Mouse (Mus musculus) hindbrain, embryonic 14.5 days (tissue): ENCODE data around the gene Svs1. TPM values are rescaled to one million over a fixed set of nuclear protein-coding genes. Genes with fewer than 3 reads are reported as not detected.

Experiments
- ATAC-seq: fragments of 200-750 bp; cut with Nextera tagmentation; 2 replicates; pipeline ENCODE4 v1.8.0; 2017; ENCODE audit warnings: moderate number of reproducible peaks, mild to moderate bottlenecking, moderate TSS enrichment, moderate library complexity; ENCODE audit not compliant: low FRiP score
- DNase-seq: peaks from one replicate; pipeline ENCODE4 v3.0.0-alpha.2; 2015; ENCODE audit warnings: low spot score
- H3K27ac ChIP-seq: fragments of 300-500 bp; sonication (generic); 2 replicates; pipeline ENCODE4 v1.5.1; 2014; ENCODE audit warnings: mild to moderate bottlenecking, moderate library complexity
- H3K27me3 ChIP-seq: fragments of 300-500 bp; sonication (generic); 2 replicates; pipeline ENCODE4 v1.6.1; 2014; ENCODE audit warnings: mild to moderate bottlenecking, low read length, mixed read lengths; ENCODE audit not compliant: control insufficient read depth, insufficient read depth
- H3K36me3 ChIP-seq: fragments of 300-500 bp; sonication (generic); replicated peaks from 2 replicates; pipeline ENCODE4 v1.6.1; 2014; ENCODE audit not compliant: control insufficient read depth, insufficient read depth
- H3K4me1 ChIP-seq: fragments of 300-500 bp; sonication (generic); replicated peaks from 2 replicates; pipeline ENCODE4 v1.6.1; 2014; ENCODE audit warnings: antibody characterized with exemption, low read length, mixed read lengths; ENCODE audit not compliant: control insufficient read depth, insufficient read depth
- H3K4me2 ChIP-seq: fragments of 300-500 bp; sonication (generic); replicated peaks from 2 replicates; pipeline ENCODE4 v1.6.1; 2014; ENCODE audit warnings: mild to moderate bottlenecking, moderate library complexity
- H3K4me3 ChIP-seq: fragments of 300-500 bp; sonication (generic); replicated peaks from 2 replicates; pipeline ENCODE4 v1.5.1; 2014; ENCODE audit warnings: mild to moderate bottlenecking, low read length
- H3K9ac ChIP-seq: fragments of 300-500 bp; sonication (generic); 2 replicates; pipeline ENCODE4 v1.6.1; 2014
- H3K9me3 ChIP-seq: fragments of 300-500 bp; sonication (generic); 2 replicates; pipeline ENCODE4 v1.6.1; 2016; ENCODE audit warnings: low read length; ENCODE audit not compliant: control insufficient read depth
- WGBS: fragments of 180-500 bp; shearing (Covaris S2); extraction: QIAGEN DNeasy Blood & Tissue Kit; methylation state at CpG from one replicate; pipeline ENCODE4 v1.1.7; 2014; 5-methylcytosine and 5-hydroxymethylcytosine counted together
- polyA plus RNA-seq: library from polyadenylated mRNA; unstranded; fragments of >200 nt; fragmentation: Nextera tagmentation; extraction: Ambion mirVana; gene quantifications from 2 replicates; pipeline ENCODE4 v1.2.1, GENCODE M21; 2014

Gene Svs1
- polyA plus RNA-seq, 1 experiment from 2014 or later = not detected

DNA sequence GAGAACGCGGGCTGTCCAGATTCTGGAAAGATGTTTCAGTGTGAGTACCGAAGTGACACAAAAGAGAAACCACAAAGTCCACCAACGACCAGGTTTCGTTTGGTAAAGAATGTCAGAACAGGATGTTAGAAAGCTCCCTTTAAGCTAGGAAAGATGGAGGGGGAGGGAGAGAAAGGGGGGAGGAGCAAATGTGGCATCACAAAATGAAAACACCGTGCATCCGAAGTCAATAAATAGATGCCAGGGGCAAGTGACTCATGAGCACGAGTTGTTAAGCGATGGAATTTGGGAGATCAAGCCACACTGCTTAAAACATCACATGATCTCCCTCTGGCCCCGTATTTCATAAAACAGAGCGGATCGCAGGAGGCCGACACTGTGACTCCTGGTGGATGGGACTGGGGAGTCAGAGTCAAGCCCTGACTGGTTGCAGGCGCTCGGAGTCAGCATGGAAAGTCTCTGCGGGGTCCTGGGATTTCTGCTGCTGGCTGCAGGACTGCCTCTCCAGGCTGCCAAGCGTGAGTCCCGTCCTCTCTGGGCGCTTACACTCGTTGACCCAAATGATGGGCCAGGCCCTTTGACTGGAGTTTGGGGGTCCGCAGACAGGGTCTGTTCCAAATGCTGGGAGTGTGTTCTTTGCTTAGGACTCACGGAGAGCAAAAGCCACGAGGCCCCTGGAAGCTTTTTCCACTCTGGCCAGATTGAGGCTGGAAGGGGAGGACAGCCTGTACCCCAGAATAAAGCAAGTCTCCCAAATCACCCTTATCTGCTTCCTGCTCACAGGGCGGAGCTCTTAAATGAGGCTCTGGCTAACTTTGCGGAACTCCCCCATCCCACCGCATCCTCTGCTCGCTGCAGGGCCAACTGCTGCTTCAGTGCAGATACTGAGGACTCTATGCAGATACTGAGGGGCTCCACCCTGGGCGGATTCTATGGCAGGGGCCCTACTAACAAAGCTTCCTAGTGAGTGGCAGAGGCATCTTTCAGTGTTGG lies 49.9 kb downstream of the Svs1 start, which contains the start of gene Gpnmb:
Gene Gpnmb (plus strand): TSS at position 272 of the 993 bp plus-strand sequence.
- no peak within 1 kb of the TSS for H3K4me3 ChIP-seq
- H3K4me1 ChIP-seq = no peaks in the 10 kb centered on the region
- no peaks in the 10 kb centered on the region for H3K27me3 ChIP-seq
- 45% methylated on average over 28 of the region's 28 CpGs for WGBS
- no peak within 1 kb of the TSS for H3K9ac ChIP-seq
- DNase-seq = no peak
- no peaks in the 10 kb centered on the region for H3K9me3 ChIP-seq
- H3K27ac ChIP-seq = no peak within 1 kb of the TSS
- no peak for ATAC-seq
- no peaks in the 10 kb centered on the region for H3K36me3 ChIP-seq
- peak within 1 kb of the TSS; percentile 9; the same call in 1 of the 2 replicates for H3K4me2 ChIP-seq

DNA sequence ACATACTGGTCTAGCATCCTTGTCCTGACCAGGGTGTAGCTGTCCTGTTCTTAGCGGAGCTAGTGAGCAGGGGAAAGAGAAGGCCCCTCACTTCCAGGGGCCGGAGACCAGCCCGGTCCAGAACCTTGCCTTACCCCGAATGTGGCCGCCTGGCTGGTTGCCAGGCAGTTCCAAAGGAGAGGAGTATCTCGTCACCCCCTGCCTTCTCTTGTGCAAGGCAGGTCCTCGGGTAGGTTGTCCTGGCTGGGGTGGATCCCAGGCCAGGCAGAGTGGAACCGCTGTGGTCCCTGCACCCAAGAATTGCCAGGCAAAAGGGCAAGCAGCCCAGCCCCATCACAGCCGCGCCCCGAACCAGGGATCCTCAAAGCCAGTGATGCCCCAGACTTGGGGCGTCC lies 50.6 kb downstream of the Svs1 start:
- no peak for ATAC-seq
- Histone ChIP-seq H3K9me3 (no peaks in the 10 kb centered on the region), H3K36me3 (no peaks in the 10 kb centered on the region), H3K4me3 (no peak overlapping the region), H3K4me1 (no peaks in the 10 kb centered on the region), H3K4me2 (no peak overlapping the region), H3K9ac (no peak overlapping the region), H3K27ac (no peak overlapping the region), H3K27me3 (no peaks in the 10 kb centered on the region)
- WGBS = 73% methylated on average over 12 of the region's 12 CpGs
- no peak for DNase-seq

DNA sequence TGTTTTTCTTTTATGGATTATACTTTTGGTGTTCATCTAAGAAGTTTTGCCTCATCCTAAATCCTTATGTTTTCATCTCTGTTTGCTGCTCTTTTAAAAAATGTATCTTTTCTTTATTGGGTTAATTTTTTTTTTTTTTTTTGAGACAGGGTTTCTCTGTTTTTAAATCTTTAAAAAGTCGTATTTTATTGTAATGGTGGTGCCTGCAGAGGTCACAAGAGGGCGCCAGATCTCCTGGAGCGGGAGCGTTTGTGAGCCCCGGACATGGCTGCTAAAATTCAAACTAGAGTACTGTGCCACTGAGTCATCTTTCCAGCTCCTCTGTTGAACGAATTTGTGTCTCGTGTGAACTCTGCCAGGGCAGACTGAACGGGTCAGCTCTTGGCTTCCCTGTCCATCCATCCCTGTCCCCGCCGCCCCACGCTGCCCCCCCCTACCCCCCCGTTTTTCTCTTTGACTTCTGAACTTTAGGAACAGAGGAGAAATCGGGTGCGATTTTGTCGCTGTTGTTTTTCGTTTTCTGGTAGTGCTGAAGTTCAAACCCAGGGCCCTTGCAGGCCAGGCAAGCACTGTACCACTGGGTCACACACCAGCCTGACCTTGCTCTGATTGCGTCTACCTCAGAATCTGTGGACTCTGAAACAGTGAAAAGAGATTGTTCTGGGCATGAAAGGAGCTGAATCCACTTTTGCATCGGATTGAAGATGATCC lies 53.0 kb downstream of the Svs1 start:
- no peaks in the 10 kb centered on the region for H3K27me3 ChIP-seq
- DNase-seq (peak; percentile 77), ATAC-seq (no peak)
- H3K36me3 ChIP-seq = no peaks in the 10 kb centered on the region
- no peak overlapping the region for H3K27ac ChIP-seq
- H3K9ac ChIP-seq = peak overlapping the region; percentile 46; the same call in 1 of the 2 replicates
- 13% methylated on average over 18 of the region's 18 CpGs for WGBS
- H3K9me3 ChIP-seq = no peaks in the 10 kb centered on the region
- peak overlapping the region; percentile 46 for H3K4me2 ChIP-seq
- no peaks in the 10 kb centered on the region for H3K4me1 ChIP-seq
- peak overlapping the region; percentile 22; the same call in 1 of the 2 replicates for H3K4me3 ChIP-seq

Other genes starting within 250 kb of the Svs1 start
- gene Gimap1, start 247.8 kb upstream of the Svs1 start, polyA plus RNA-seq = 5.1 and 5.7 TPM in 2 replicates
- 1.7 and 2.1 TPM in 2 replicates for gene Gimap5, start 240.7 kb upstream of the Svs1 start, polyA plus RNA-seq
- gene Gimap3, start 216.0 kb upstream of the Svs1 start, polyA plus RNA-seq = not detected in 2 replicates
- gene Tmem176a, start 145.9 kb upstream of the Svs1 start, polyA plus RNA-seq = 24.0 and 31.3 TPM in 2 replicates
- 115 and 123 TPM in 2 replicates for gene Tmem176b, start 145.4 kb upstream of the Svs1 start, polyA plus RNA-seq
- not detected in 2 replicates for gene Aoc1, start 114.0 kb upstream of the Svs1 start, polyA plus RNA-seq
- gene 1600015I10Rik, start 57.0 kb upstream of the Svs1 start, polyA plus RNA-seq = not detected in 2 replicates
- gene Doxl2, start 11.9 kb upstream of the Svs1 start, polyA plus RNA-seq = not detected in 2 replicates
- gene Gpnmb, start 49.7 kb downstream of the Svs1 start, polyA plus RNA-seq = 0.22 and 0.32 TPM in 2 replicates
- gene Malsu1, start 86.9 kb downstream of the Svs1 start, polyA plus RNA-seq = 64.2 and 74.2 TPM in 2 replicates
- gene Igf2bp3, start 228.1 kb downstream of the Svs1 start, polyA plus RNA-seq = 25.4 and 30.4 TPM in 2 replicates